Mouse (Mus musculus): ENCODE measurements around the gene Ndel1. TPM values are rescaled to one million over a fixed set of nuclear protein-coding genes. Genes with fewer than 3 reads are reported as not detected.

Ndel1 gene
- polyA plus RNA-seq, 1 experiment from 2014 or later: 86.4 TPM

GRCm38 (mm10) chr11:68853611-68854401 is 17.9 kb downstream of the Ndel1 start:
- Histone ChIP-seq H3K4me3 (ENCODE audit: low read depth, low read length) (peak overlapping the region; percentile 96), H3K4me2 (replicated peaks; ENCODE audit: low read depth) (peak overlapping the region; percentile 61), H3K4me1 (replicated peaks; ENCODE audit: control insufficient read depth, insufficient read depth) (peaks cover 3% of the 10 kb centered on the region; the same call in 1 of the 2 replicates), H3K27me3 (ENCODE audit: control insufficient read depth, insufficient read depth, low read length) (no peaks in the 10 kb centered on the region), H3K36me3 (ENCODE audit: control insufficient read depth, insufficient read depth, low read length) (no peaks in the 10 kb centered on the region), H3K27ac (replicated peaks) (peak overlapping the region; percentile 100), H3K9ac (ENCODE audit: low read length) (peak overlapping the region; percentile 59), H3K9me3 (ENCODE audit: control insufficient read depth, low read length) (no peaks in the 10 kb centered on the region)
- 21% methylated on average over 14 of the region's 14 CpGs for WGBS
- peak; percentile 66 for ATAC-seq (ENCODE audit: low FRiP score, low TSS enrichment)
- DNase-seq (ENCODE audit: low spot score): peak; percentile 81
- TF ChIP-seq CTCF (IDR thresholded peaks at IDR 0.05; ENCODE audit: low read depth) (peak; percentile 54; the same call in 1 of the 2 replicates), EP300 (optimal IDR thresholded peaks at IDR 0.05) (peak; percentile 1)

DNA sequence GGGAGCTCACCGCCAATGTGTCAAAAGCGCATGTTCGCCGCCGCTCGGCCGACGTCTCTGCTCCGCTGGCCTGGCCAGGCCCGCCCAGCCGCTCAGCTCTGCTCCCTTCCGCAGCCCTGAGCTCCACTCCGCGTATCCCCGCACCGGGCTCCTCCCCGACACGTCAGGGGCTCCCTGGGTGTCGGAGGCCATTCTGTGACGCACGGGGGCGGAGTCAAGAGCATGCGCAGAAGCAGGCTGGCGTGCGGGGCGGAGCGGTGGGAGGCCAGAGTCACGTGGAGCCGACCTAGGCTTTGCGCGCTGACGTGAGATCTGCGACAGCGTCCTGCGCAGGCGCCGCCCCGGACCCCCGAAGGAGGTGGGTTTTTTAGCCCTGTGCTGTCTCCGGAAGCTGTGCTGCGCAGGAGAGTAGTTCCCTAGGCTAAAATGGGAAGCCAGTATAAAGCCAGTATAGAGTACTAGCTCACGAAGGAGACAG is 18.7 kb downstream of the Ndel1 start:
- WGBS: under 1% methylated on average over 42 of the region's 42 CpGs
- peak overlapping the region; percentile 96 for H3K4me3 ChIP-seq (ENCODE audit: low read depth, low read length)
- no peak for TF ChIP-seq EP300 (optimal IDR thresholded peaks at IDR 0.05)
- TF ChIP-seq CTCF (IDR thresholded peaks at IDR 0.05; ENCODE audit: low read depth): 0 out of 2 replicates have a peak, but pooled peaks have one; percentile 15
- peak overlapping the region; percentile 61 for H3K4me2 ChIP-seq (replicated peaks; ENCODE audit: low read depth)
- H3K9me3 ChIP-seq (ENCODE audit: control insufficient read depth, low read length): no peaks in the 10 kb centered on the region
- DNase-seq (ENCODE audit: low spot score) (peak; percentile 100), ATAC-seq (ENCODE audit: low FRiP score, low TSS enrichment) (peak; percentile 98)
- no peaks in the 10 kb centered on the region for H3K36me3 ChIP-seq (ENCODE audit: control insufficient read depth, insufficient read depth, low read length)
- H3K9ac ChIP-seq (ENCODE audit: low read length): peak overlapping the region; percentile 96
- H3K27ac ChIP-seq (replicated peaks): peak overlapping the region; percentile 100
- H3K4me1 ChIP-seq (replicated peaks; ENCODE audit: control insufficient read depth, insufficient read depth): peaks cover 3% of the 10 kb centered on the region; the same call in 1 of the 2 replicates
- H3K27me3 ChIP-seq (ENCODE audit: control insufficient read depth, insufficient read depth, low read length): no peaks in the 10 kb centered on the region

- WGBS: under 1% methylated on average over 35 of the region's 36 CpGs
- no peaks in the 10 kb centered on the region for H3K9me3 ChIP-seq (ENCODE audit: control insufficient read depth, low read length)
- TF ChIP-seq CTCF (IDR thresholded peaks at IDR 0.05; ENCODE audit: low read depth) (no peak), EP300 (optimal IDR thresholded peaks at IDR 0.05) (no peak)
Measured at GRCm38 (mm10) chr11:68852486-68852901, 19.2 kb downstream of the Ndel1 start.

GRCm38 (mm10) chr11:68851644-68852485 is 19.8 kb downstream of the Ndel1 start:
- peak overlapping the region; percentile 61 for H3K4me2 ChIP-seq (replicated peaks; ENCODE audit: low read depth)
- DNase-seq (ENCODE audit: low spot score) (no peak), ATAC-seq (ENCODE audit: low FRiP score, low TSS enrichment) (no peak)
- peaks cover 3% of the 10 kb centered on the region; the same call in 1 of the 2 replicates for H3K4me1 ChIP-seq (replicated peaks; ENCODE audit: control insufficient read depth, insufficient read depth)
- TF ChIP-seq EP300 (optimal IDR thresholded peaks at IDR 0.05): no peak
- no peak for TF ChIP-seq CTCF (IDR thresholded peaks at IDR 0.05; ENCODE audit: low read depth)
- H3K9me3 ChIP-seq (ENCODE audit: control insufficient read depth, low read length): no peaks in the 10 kb centered on the region
- peak overlapping the region; percentile 96 for H3K4me3 ChIP-seq (ENCODE audit: low read depth, low read length)
- H3K27me3 ChIP-seq (ENCODE audit: control insufficient read depth, insufficient read depth, low read length): no peaks in the 10 kb centered on the region
- peak overlapping the region; percentile 96 for H3K9ac ChIP-seq (ENCODE audit: low read length)
- H3K36me3 ChIP-seq (ENCODE audit: control insufficient read depth, insufficient read depth, low read length): no peaks in the 10 kb centered on the region
- WGBS: under 1% methylated on average over 13 of the region's 13 CpGs
- H3K27ac ChIP-seq (replicated peaks): peak overlapping the region; percentile 100

More at GRCm38 (mm10) chr11:68852486-68852901, 19.2 kb downstream of the Ndel1 start:
- peak overlapping the region; percentile 100 for H3K27ac ChIP-seq (replicated peaks)
- peak; percentile 81 for ATAC-seq (ENCODE audit: low FRiP score, low TSS enrichment)
- peaks cover 3% of the 10 kb centered on the region; the same call in 1 of the 2 replicates for H3K4me1 ChIP-seq (replicated peaks; ENCODE audit: control insufficient read depth, insufficient read depth)
- H3K4me2 ChIP-seq (replicated peaks; ENCODE audit: low read depth): peak overlapping the region; percentile 61
- H3K9ac ChIP-seq (ENCODE audit: low read length): peak overlapping the region; percentile 96
- no peaks in the 10 kb centered on the region for H3K27me3 ChIP-seq (ENCODE audit: control insufficient read depth, insufficient read depth, low read length)
- H3K4me3 ChIP-seq (ENCODE audit: low read depth, low read length): peak overlapping the region; percentile 96
- DNase-seq (ENCODE audit: low spot score): peak; percentile 90
- H3K36me3 ChIP-seq (ENCODE audit: control insufficient read depth, insufficient read depth, low read length): no peaks in the 10 kb centered on the region

- Histone ChIP-seq H3K4me2 (replicated peaks; ENCODE audit: low read depth) (peak overlapping the region; percentile 33), H3K36me3 (ENCODE audit: control insufficient read depth, insufficient read depth, low read length) (no peaks in the 10 kb centered on the region), H3K9ac (ENCODE audit: low read length) (peak overlapping the region; percentile 0; the same call in 1 of the 2 replicates), H3K4me3 (ENCODE audit: low read depth, low read length) (no peak overlapping the region), H3K27me3 (ENCODE audit: control insufficient read depth, insufficient read depth, low read length) (no peaks in the 10 kb centered on the region), H3K27ac (replicated peaks) (no peak overlapping the region), H3K9me3 (ENCODE audit: control insufficient read depth, low read length) (no peaks in the 10 kb centered on the region), H3K4me1 (replicated peaks; ENCODE audit: control insufficient read depth, insufficient read depth) (peaks cover 3% of the 10 kb centered on the region; the same call in 1 of the 2 replicates)
- no peak for DNase-seq (ENCODE audit: low spot score)
- no peak for ATAC-seq (ENCODE audit: low FRiP score, low TSS enrichment)
- TF ChIP-seq EP300 (optimal IDR thresholded peaks at IDR 0.05) (no peak), CTCF (IDR thresholded peaks at IDR 0.05; ENCODE audit: low read depth) (no peak)
- WGBS: 52% methylated on average over 7 of the region's 7 CpGs
Measured at GRCm38 (mm10) chr11:68850862-68851261, 20.8 kb downstream of the Ndel1 start.
